Mouse (Mus musculus) frontal cortex, adult 2 months (tissue): ENCODE measurements at regions not wholly inside any gene's neighbourhood (a gene's known extent, or its start where the extent isn't known, plus 50 kb on each side); places are given as distances from the start of the nearest gene placed in this dataset.

Experiments
- DNase-seq, 2 experiments: peaks; one replicate each; pipeline ENCODE4 v3.0.0; 2022; ENCODE audit warnings: low spot score in 1 of 2; ENCODE audit errors: extremely low spot score in 1 of 2

GRCm38 (mm10) chr1:169602122-169602521 lies 53.2 kb upstream of the Rgs5 start:
- DNase-seq: no peak

GRCm38 (mm10) chr1:169594470-169594869 lies 60.8 kb upstream of the Rgs5 start:
- peak in 1 of 2 experiments; percentile 33 for DNase-seq

GRCm38 (mm10) chr1:169586361-169586760 lies 55.1 kb upstream of the Nuf2 start:
- no peak for DNase-seq

GRCm38 (mm10) chr1:169582405-169582804 lies 51.1 kb upstream of the Nuf2 start:
- DNase-seq: no peak
